Mouse (Mus musculus) embryonic fibroblast, embryonic 13.5 days (primary cell): ENCODE measurements around the gene a.
"Not testable (repeated sequence)": the region's sequence is repeated elsewhere in the genome, so short reads cannot be mapped to it uniquely, and the experiment has no call there.

Experiments
- CTCF ChIP-seq: IDR thresholded peaks from 2 replicates; pipeline ENCODE4 v1.5.1; 2011; ENCODE audit warnings: mild to moderate bottlenecking, control low read depth, low read length, moderate library complexity, borderline replicate concordance; ENCODE audit not compliant: insufficient read depth
- POLR2A ChIP-seq: IDR thresholded peaks from 2 replicates; pipeline ENCODE4 v1.6.1; 2011; ENCODE audit warnings: low read depth, mild to moderate bottlenecking, control low read depth, low read length, moderate library complexity

- not testable (repeated sequence) for TF ChIP-seq POLR2A, CTCF
Observed at GRCm38 (mm10) chr2:154899004-154899403, 107.8 kb downstream of the a start.
